Comparison of ENCODE assay signal across 13 mouse cellular contexts in genomic region chr17:9762436-9762835, GRCm38 (mm10).
DNase-seq lines count a peak whose midpoint lies in the region; ATAC-seq lines count a peak whose summit lies in the region.
"Had no signal": no experiment of that assay in that cellular context is flagged by ENCODE, and none has a peak within 500 bp of the region (broad histone marks: within the 10 kb centered on the region; RNA-seq: fewer than 3 reads in every experiment).

No protein-coding gene starts in this region.

- peak overlapping the region; percentile 32 for H3K27ac ChIP-seq in embryonic facial prominence, embryonic 10.5 days (replicated peaks)
- peak overlapping the region; percentile 90 for H3K27ac ChIP-seq in forebrain, embryonic 12.5 days
- H3K27ac ChIP-seq in hindbrain, embryonic 14.5 days: peak overlapping the region; percentile 77
- peak overlapping the region; percentile 48 for H3K27ac ChIP-seq in midbrain, embryonic 16.5 days (ENCODE audit: low read length)
- no peak overlapping the region for H3K27ac ChIP-seq in kidney, embryonic 14.5 days (ENCODE audit: low read depth, low read length)
- H3K27ac ChIP-seq: liver, embryonic 12.5 days had no signal

- no peak for ATAC-seq in forebrain, embryonic 12.5 days (ENCODE audit: low FRiP score)
- no peak for ATAC-seq in hindbrain, embryonic 14.5 days (ENCODE audit: low FRiP score)
- ATAC-seq in midbrain, embryonic 16.5 days: no peak
- ATAC-seq in kidney, embryonic 14.5 days (ENCODE audit: low FRiP score, low TSS enrichment): no peak
- ATAC-seq: liver, embryonic 12.5 days had no signal

- H3K36me3 ChIP-seq in embryonic facial prominence, embryonic 10.5 days (replicated peaks): no peaks in the 10 kb centered on the region
- no peaks in the 10 kb centered on the region for H3K36me3 ChIP-seq in forebrain, embryonic 12.5 days (replicated peaks)
- H3K36me3 ChIP-seq in hindbrain, embryonic 14.5 days (replicated peaks; ENCODE audit: control insufficient read depth, insufficient read depth): no peaks in the 10 kb centered on the region
- H3K36me3 ChIP-seq in midbrain, embryonic 16.5 days (ENCODE audit: control insufficient read depth, insufficient read depth, low read length): no peaks in the 10 kb centered on the region
- no peaks in the 10 kb centered on the region for H3K36me3 ChIP-seq in kidney, embryonic 14.5 days (ENCODE audit: control insufficient read depth, insufficient read depth, low read length)
- H3K36me3 ChIP-seq: heart, embryonic 12.5 days; liver, embryonic 12.5 days had no signal

- H3K4me1 ChIP-seq in embryonic facial prominence, embryonic 10.5 days: peaks cover 42% of the 10 kb centered on the region
- peaks cover 58% of the 10 kb centered on the region for H3K4me1 ChIP-seq in forebrain, embryonic 12.5 days
- peaks cover 37% of the 10 kb centered on the region for H3K4me1 ChIP-seq in hindbrain, embryonic 14.5 days (replicated peaks; ENCODE audit: control insufficient read depth, insufficient read depth, low read length)
- H3K4me1 ChIP-seq in midbrain, embryonic 16.5 days (ENCODE audit: control insufficient read depth, insufficient read depth, low read length): peaks cover 20% of the 10 kb centered on the region
- H3K4me1 ChIP-seq in kidney, embryonic 14.5 days (ENCODE audit: control insufficient read depth, insufficient read depth, low read length): 0 out of 2 replicates have a peak, but pooled peaks cover 15% of the 10 kb centered on the region

- H3K4me3 ChIP-seq in embryonic facial prominence, embryonic 10.5 days: no peak overlapping the region
- no peak overlapping the region for H3K4me3 ChIP-seq in forebrain, embryonic 12.5 days (replicated peaks)
- H3K4me3 ChIP-seq in hindbrain, embryonic 14.5 days (replicated peaks; ENCODE audit: low read length): no peak overlapping the region
- H3K4me3 ChIP-seq in midbrain, embryonic 16.5 days (ENCODE audit: low read depth, low read length): no peak overlapping the region
- H3K4me3 ChIP-seq in kidney, embryonic 14.5 days (ENCODE audit: low read length): no peak overlapping the region
- H3K4me3 ChIP-seq: heart, embryonic 12.5 days; liver, embryonic 12.5 days; megakaryocyte, embryonic 14.5 days had no signal

- no peak for DNase-seq in embryonic facial prominence, embryonic 10.5 days (ENCODE audit: low spot score)
- no peak for DNase-seq in hindbrain, embryonic 14.5 days (ENCODE audit: low spot score)
- no peak for DNase-seq in testis, postnatal 10 days (ENCODE audit: low spot score)
- no peak for DNase-seq in urinary bladder, postnatal 25 days (ENCODE audit: low spot score)
- DNase-seq: cerebellum, adult 18-20 months; gastrocnemius, postnatal 14 days; right cerebral cortex, adult 18-20 months had no signal

- H3K9ac ChIP-seq in forebrain, embryonic 12.5 days: peak overlapping the region; percentile 34; the same call in 1 of the 2 replicates
- no peak overlapping the region for H3K9ac ChIP-seq in hindbrain, embryonic 14.5 days
- no peak overlapping the region for H3K9ac ChIP-seq in midbrain, embryonic 16.5 days (ENCODE audit: low read depth, low read length)
- no peak overlapping the region for H3K9ac ChIP-seq in kidney, embryonic 14.5 days (ENCODE audit: low read depth, low read length)
- H3K9ac ChIP-seq: heart, embryonic 12.5 days; liver, embryonic 12.5 days had no signal

- H3K9me3 ChIP-seq in embryonic facial prominence, embryonic 10.5 days: no peaks in the 10 kb centered on the region
- H3K9me3 ChIP-seq in forebrain, embryonic 12.5 days: no peaks in the 10 kb centered on the region
- no peaks in the 10 kb centered on the region for H3K9me3 ChIP-seq in hindbrain, embryonic 14.5 days (ENCODE audit: control insufficient read depth, low read length)
- no peaks in the 10 kb centered on the region for H3K9me3 ChIP-seq in midbrain, embryonic 16.5 days (replicated peaks; ENCODE audit: control insufficient read depth, low read length, poor library complexity, severe bottlenecking)
- H3K9me3 ChIP-seq in kidney, embryonic 14.5 days (ENCODE audit: control insufficient read depth, low read length): no peaks in the 10 kb centered on the region
- H3K9me3 ChIP-seq: heart, embryonic 12.5 days; liver, embryonic 12.5 days; megakaryocyte, embryonic 14.5 days had no signal

- peaks cover 20% of the 10 kb centered on the region for H3K27me3 ChIP-seq in embryonic facial prominence, embryonic 10.5 days (replicated peaks; ENCODE audit: low read depth, poor library complexity, severe bottlenecking)
- H3K27me3 ChIP-seq in forebrain, embryonic 12.5 days: 0 out of 2 replicates have a peak, but pooled peaks cover 3% of the 10 kb centered on the region
- no peaks in the 10 kb centered on the region for H3K27me3 ChIP-seq in hindbrain, embryonic 14.5 days (ENCODE audit: control insufficient read depth, insufficient read depth, low read length)
- H3K27me3 ChIP-seq in midbrain, embryonic 16.5 days (ENCODE audit: control insufficient read depth, insufficient read depth, low read depth, low read length): no peaks in the 10 kb centered on the region
- no peaks in the 10 kb centered on the region for H3K27me3 ChIP-seq in kidney, embryonic 14.5 days (ENCODE audit: control insufficient read depth, insufficient read depth, low read length)
- H3K27me3 ChIP-seq: heart, embryonic 12.5 days had no signal

- H3K4me2 ChIP-seq in forebrain, embryonic 12.5 days: no peak overlapping the region; the same call in 1 of the 2 replicates
- H3K4me2 ChIP-seq in hindbrain, embryonic 14.5 days (replicated peaks): no peak overlapping the region
- no peak overlapping the region for H3K4me2 ChIP-seq in midbrain, embryonic 16.5 days (ENCODE audit: low read length)
- no peak overlapping the region for H3K4me2 ChIP-seq in kidney, embryonic 14.5 days (replicated peaks; ENCODE audit: low read depth, low read length)
- H3K4me2 ChIP-seq: heart, embryonic 12.5 days; liver, embryonic 12.5 days had no signal

- WGBS in embryonic facial prominence, embryonic 10.5 days: 55% methylated on average over 7 of the region's 7 CpGs
- WGBS in forebrain, embryonic 12.5 days: 16% methylated on average over 7 of the region's 7 CpGs
- WGBS in hindbrain, embryonic 14.5 days: 14% methylated on average over 7 of the region's 7 CpGs
- 18% methylated on average over 7 of the region's 7 CpGs for WGBS in midbrain, embryonic 16.5 days
- WGBS in kidney, embryonic 14.5 days: 71% methylated on average over 7 of the region's 7 CpGs
